ENCODE assay signal across 13 mouse cellular contexts in genomic region chr13:22063468-22063867, GRCm38 (mm10). TPM values are rescaled to one million over a fixed set of nuclear protein-coding genes. Genes with fewer than 3 reads are reported as not detected.
"Had no signal": no experiment of that assay in that cellular context is flagged by ENCODE, and none has a peak within 500 bp of the region (broad histone marks: within the 10 kb centered on the region; RNA-seq: fewer than 3 reads in every experiment).

No protein-coding gene starts in this region.

- H3K36me3 ChIP-seq: neural tube, embryonic 13.5 days; neural tube, embryonic 15.5 days; stomach, embryonic 15.5 days had no signal

- H3K27ac ChIP-seq: neural tube, embryonic 13.5 days; neural tube, embryonic 15.5 days; stomach, embryonic 15.5 days; stomach, postnatal 0 days had no signal

- H3K9me3 ChIP-seq: neural tube, embryonic 13.5 days; neural tube, embryonic 15.5 days; stomach, embryonic 15.5 days had no signal

- H3K4me3 ChIP-seq: neural tube, embryonic 13.5 days; neural tube, embryonic 15.5 days; stomach, embryonic 15.5 days had no signal

- H3K4me1 ChIP-seq: neural tube, embryonic 13.5 days; neural tube, embryonic 15.5 days; stomach, embryonic 15.5 days had no signal

- H3K27me3 ChIP-seq: neural tube, embryonic 13.5 days; neural tube, embryonic 15.5 days; stomach, embryonic 15.5 days had no signal

- H3K4me2 ChIP-seq: neural tube, embryonic 13.5 days; neural tube, embryonic 15.5 days; stomach, embryonic 15.5 days had no signal

- H3K9ac ChIP-seq: neural tube, embryonic 13.5 days; neural tube, embryonic 15.5 days; stomach, embryonic 15.5 days had no signal

RNA-seq across cellular contexts. Expression of gene Vmn1r188, which starts 20.8 kb away (rescaled TPM):
- polyA plus RNA-seq: neural tube, embryonic 13.5 days; neural tube, embryonic 14.5 days; neural tube, embryonic 15.5 days; small intestine, adult 2 months; spleen, adult 2 months; stomach, embryonic 14.5 days; stomach, embryonic 15.5 days; stomach, embryonic 16.5 days; stomach, postnatal 0 days; testis, adult 2 months; thymus, adult 2 months; thymus, postnatal 0 days; urinary bladder, adult 2 months had no signal

RNA-seq across cellular contexts. Expression of gene Hist1h2bk, which starts 27.8 kb away (rescaled TPM):
- polyA plus RNA-seq: neural tube, embryonic 14.5 days had no signal
